Mouse (Mus musculus) mouse trophoblast stem cell (cell line): ENCODE results near the gene Fkbp10.

Experiments used
- in situ Hi-C, 2 experiments: fragments of 300-500 bp; cut with MseI, MboI; formaldehyde crosslinking; loops; 2 replicates in 1 of 2; 3 replicates in 1 of 2; pipeline ENCODE4 v1.15.1; 2025

Gene Fkbp10

GRCm38 (mm10) chr11:100414914-100415822, at the start of gene Fkbp10:
Fkbp10 (plus strand) TSS chr11:100415697.
- in situ Hi-C loops, result no loop called here

GRCm38 (mm10) chr11:100369145-100369544, 46.4 kb upstream of the Fkbp10 start:
- in situ Hi-C loops, result loop anchor here in 1 of 2 experiments (5.0 to 10.0 kb wide), 2 partner anchors 38 to 106 kb away; partner anchors contain the start of gene Klhl11

- in situ Hi-C loops, result loop anchor here in 1 of 2 experiments (5.0 to 10.0 kb wide), 2 partner anchors 37 to 105 kb away; partner anchors contain the start of gene Klhl11
Measured at GRCm38 (mm10) chr11:100369822-100370221, 45.7 kb upstream of the Fkbp10 start.

- in situ Hi-C loops, result no loop called here
Measured at GRCm38 (mm10) chr11:100371981-100372558, 43.4 kb upstream of the Fkbp10 start.

- in situ Hi-C loops, result no loop called here
Measured at GRCm38 (mm10) chr11:100375127-100375526, 40.4 kb upstream of the Fkbp10 start.

- in situ Hi-C loops, result no loop called here
Measured at GRCm38 (mm10) chr11:100376005-100376404, 39.5 kb upstream of the Fkbp10 start.

- in situ Hi-C loops, result no loop called here
Measured at GRCm38 (mm10) chr11:100376746-100377389, 38.6 kb upstream of the Fkbp10 start.

GRCm38 (mm10) chr11:100377989-100378388, 37.5 kb upstream of the Fkbp10 start:
- in situ Hi-C loops, result no loop called here

- in situ Hi-C loops, result no loop called here
Measured at GRCm38 (mm10) chr11:100378446-100378845, 37.1 kb upstream of the Fkbp10 start.

- in situ Hi-C loops, result no loop called here
Measured at GRCm38 (mm10) chr11:100379311-100379710, 36.2 kb upstream of the Fkbp10 start.

- in situ Hi-C loops, result no loop called here
Measured at GRCm38 (mm10) chr11:100382682-100383081, 32.8 kb upstream of the Fkbp10 start.

GRCm38 (mm10) chr11:100385016-100385415, 30.5 kb upstream of the Fkbp10 start:
- in situ Hi-C loops, result no loop called here

GRCm38 (mm10) chr11:100386586-100386985, 28.9 kb upstream of the Fkbp10 start:
- in situ Hi-C loops, result no loop called here

GRCm38 (mm10) chr11:100387111-100387510, 28.4 kb upstream of the Fkbp10 start:
- in situ Hi-C loops, result no loop called here

GRCm38 (mm10) chr11:100387589-100388375, 27.7 kb upstream of the Fkbp10 start:
- in situ Hi-C loops, result no loop called here

GRCm38 (mm10) chr11:100388588-100388987, 26.9 kb upstream of the Fkbp10 start:
- in situ Hi-C loops, result no loop called here

GRCm38 (mm10) chr11:100389931-100390445, 25.5 kb upstream of the Fkbp10 start:
- in situ Hi-C loops, result no loop called here

- in situ Hi-C loops, result no loop called here
Measured at GRCm38 (mm10) chr11:100391081-100391883, 24.2 kb upstream of the Fkbp10 start.

GRCm38 (mm10) chr11:100391884-100392345, 23.6 kb upstream of the Fkbp10 start:
- in situ Hi-C loops, result no loop called here

- in situ Hi-C loops, result no loop called here
Measured at GRCm38 (mm10) chr11:100392958-100393357, 22.5 kb upstream of the Fkbp10 start.
